Comparison of ENCODE assay signal across 28 mouse cellular contexts in genomic region chr14:49679511-49680284, GRCm38 (mm10).
DNase-seq lines count a peak whose midpoint lies in the region; ATAC-seq and TF ChIP-seq lines count a peak whose summit lies in the region.
"Had no signal": no experiment of that assay in that cellular context is flagged by ENCODE, and none has a peak within 500 bp of the region (broad histone marks: within the 10 kb centered on the region; RNA-seq: fewer than 3 reads in every experiment).

No protein-coding gene starts in this region.

- no peaks in the 10 kb centered on the region for H3K9me3 ChIP-seq in limb, embryonic 11.5 days (ENCODE audit: control insufficient read depth, low read length)
- no peaks in the 10 kb centered on the region for H3K9me3 ChIP-seq in limb, embryonic 10.5 days (replicated peaks)
- H3K9me3 ChIP-seq in embryonic facial prominence, embryonic 14.5 days (ENCODE audit: control insufficient read depth, low read length), result no peaks in the 10 kb centered on the region
- H3K9me3 ChIP-seq in forebrain, postnatal 0 days (ENCODE audit: low read length), result no peaks in the 10 kb centered on the region
- H3K9me3 ChIP-seq: forebrain, embryonic 10.5 days; forebrain, embryonic 13.5 days; G1E; hindbrain, embryonic 13.5 days had no signal

- no peak overlapping the region for H3K9ac ChIP-seq in limb, embryonic 11.5 days (ENCODE audit: low read length)
- H3K9ac ChIP-seq in embryonic facial prominence, embryonic 14.5 days (ENCODE audit: low read depth, low read length), result no peak overlapping the region
- H3K9ac ChIP-seq in forebrain, postnatal 0 days, result no peak overlapping the region
- H3K9ac ChIP-seq: forebrain, embryonic 13.5 days; hindbrain, embryonic 13.5 days had no signal

- no peak overlapping the region for H3K27ac ChIP-seq in limb, embryonic 11.5 days (replicated peaks; ENCODE audit: low read depth, low read length)
- no peak overlapping the region for H3K27ac ChIP-seq in limb, embryonic 10.5 days
- no peak overlapping the region for H3K27ac ChIP-seq in embryonic facial prominence, embryonic 14.5 days (replicated peaks; ENCODE audit: low read depth, low read length)
- no peak overlapping the region for H3K27ac ChIP-seq in forebrain, postnatal 0 days (ENCODE audit: low read depth, low read length)
- H3K27ac ChIP-seq: forebrain, embryonic 10.5 days; forebrain, embryonic 13.5 days; gastrocnemius, adult 2 months; hindbrain, embryonic 13.5 days had no signal

- no peak for TF ChIP-seq CTCF in forebrain, postnatal 0 days (IDR thresholded peaks at IDR 0.05; ENCODE audit: low read depth)

- no peak overlapping the region for H3K4me2 ChIP-seq in limb, embryonic 11.5 days (ENCODE audit: low read depth, severe bottlenecking)
- H3K4me2 ChIP-seq in embryonic facial prominence, embryonic 14.5 days (ENCODE audit: low read depth, low read length), result no peak overlapping the region
- H3K4me2 ChIP-seq in forebrain, postnatal 0 days (ENCODE audit: low read depth), result no peak overlapping the region
- H3K4me2 ChIP-seq: forebrain, embryonic 13.5 days; heart, embryonic 11.5 days; hindbrain, embryonic 13.5 days had no signal

- ATAC-seq in limb, embryonic 11.5 days (ENCODE audit: insufficient number of reproducible peaks, low FRiP score, low TSS enrichment, low read depth), result peak; percentile 67; the same call in 1 of the 2 replicates
- no peak for ATAC-seq in embryonic facial prominence, embryonic 14.5 days (ENCODE audit: low read depth)
- ATAC-seq in inflammation-experienced regulatory T-cells, adult 6 months, result no peak
- no peak for ATAC-seq in forebrain, postnatal 0 days
- ATAC-seq: forebrain, embryonic 13.5 days; hindbrain, embryonic 16.5 days; intestine, embryonic 16.5 days; Patski had no signal

- DNase-seq in embryo, embryonic 11 days, result peak; percentile 29
- DNase-seq in embryo, embryonic 9.5 days (ENCODE audit: extremely low spot score), result no peak
- DNase-seq in limb, embryonic 11.5 days (ENCODE audit: low spot score), result no peak
- DNase-seq in limb, embryonic 10.5 days (ENCODE audit: low spot score), result no peak
- DNase-seq in 3T3-L1 (ENCODE audit: low read depth, low spot score), result peak; percentile 2
- DNase-seq in embryonic facial prominence, embryonic 14.5 days (ENCODE audit: low spot score), result peak; percentile 59
- DNase-seq in forebrain, postnatal 0 days, result no peak
- DNase-seq: adrenal gland, postnatal 10 days; adrenal gland, postnatal 36 days; B cell, adult 2 months; cerebellum, adult 11 months; cerebellum, adult 8-10 months; cerebellum, postnatal 10 days; cerebellum, postnatal 36 days; gastrocnemius, adult 2 months; gastrocnemius, postnatal 14 days; heart, adult 11 months; kidney, adult 18-20 months had no signal

- 52% methylated on average over 5 of the region's 5 CpGs for WGBS in limb, embryonic 11.5 days
- 61% methylated on average over 5 of the region's 5 CpGs for WGBS in limb, embryonic 10.5 days
- 42% methylated on average over 5 of the region's 5 CpGs for WGBS in embryonic facial prominence, embryonic 14.5 days
- WGBS in forebrain, postnatal 0 days, result 58% methylated on average over 5 of the region's 5 CpGs

- 0 out of 2 replicates have a peak, but pooled peaks cover 2% of the 10 kb centered on the region for H3K4me1 ChIP-seq in limb, embryonic 11.5 days (ENCODE audit: control insufficient read depth, insufficient read depth, low read length)
- peaks cover 30% of the 10 kb centered on the region for H3K4me1 ChIP-seq in limb, embryonic 10.5 days
- no peaks in the 10 kb centered on the region for H3K4me1 ChIP-seq in embryonic facial prominence, embryonic 14.5 days (ENCODE audit: control insufficient read depth, insufficient read depth, low read length)
- H3K4me1 ChIP-seq in forebrain, postnatal 0 days (ENCODE audit: insufficient read depth), result no peaks in the 10 kb centered on the region

- no peak overlapping the region for H3K4me3 ChIP-seq in limb, embryonic 11.5 days (ENCODE audit: low read depth, low read length)
- H3K4me3 ChIP-seq in limb, embryonic 10.5 days, result no peak overlapping the region
- no peak overlapping the region for H3K4me3 ChIP-seq in embryonic facial prominence, embryonic 14.5 days (ENCODE audit: low read depth, low read length)
- H3K4me3 ChIP-seq in forebrain, postnatal 0 days (ENCODE audit: low read depth, low read length), result no peak overlapping the region
- H3K4me3 ChIP-seq: forebrain, embryonic 10.5 days; forebrain, embryonic 13.5 days; gastrocnemius, adult 2 months; hindbrain, embryonic 13.5 days had no signal

- H3K36me3 ChIP-seq in limb, embryonic 11.5 days (ENCODE audit: control insufficient read depth, insufficient read depth, low read length), result no peaks in the 10 kb centered on the region
- H3K36me3 ChIP-seq in limb, embryonic 10.5 days, result no peaks in the 10 kb centered on the region
- no peaks in the 10 kb centered on the region for H3K36me3 ChIP-seq in embryonic facial prominence, embryonic 14.5 days (ENCODE audit: control insufficient read depth, insufficient read depth, low read length)
- no peaks in the 10 kb centered on the region for H3K36me3 ChIP-seq in forebrain, postnatal 0 days (ENCODE audit: insufficient read depth)
- H3K36me3 ChIP-seq: forebrain, embryonic 10.5 days; G1E; hindbrain, embryonic 13.5 days had no signal

- no peaks in the 10 kb centered on the region for H3K27me3 ChIP-seq in limb, embryonic 11.5 days (ENCODE audit: control insufficient read depth, insufficient read depth, low read length)
- no peaks in the 10 kb centered on the region for H3K27me3 ChIP-seq in limb, embryonic 10.5 days (ENCODE audit: low read depth, poor library complexity, severe bottlenecking)
- no peaks in the 10 kb centered on the region for H3K27me3 ChIP-seq in embryonic facial prominence, embryonic 14.5 days (replicated peaks; ENCODE audit: control insufficient read depth, insufficient read depth, low read length)
- no peaks in the 10 kb centered on the region for H3K27me3 ChIP-seq in forebrain, postnatal 0 days (ENCODE audit: insufficient read depth, low read length)
- H3K27me3 ChIP-seq: CH12.LX; forebrain, embryonic 13.5 days; hindbrain, embryonic 13.5 days had no signal

Comparison
In these comparisons a context has a peak if more than half of its experiments do, and no peak if none do; other contexts are left out.
1. DNase-seq: peak in embryo, embryonic 11 days (single experiment), 3T3-L1 (single experiment) and embryonic facial prominence, embryonic 14.5 days (single experiment); none in embryo, embryonic 9.5 days (single experiment), limb, embryonic 11.5 days (single experiment), limb, embryonic 10.5 days (single experiment) and forebrain, postnatal 0 days (single experiment).